Mouse (Mus musculus) duodenum, adult 2 months (tissue): ENCODE measurements around the gene Mettl15. TPM values are rescaled to one million over a fixed set of nuclear protein-coding genes. Genes with fewer than 3 reads are reported as not detected.

Source experiments
- polyA plus RNA-seq: library from polyadenylated mRNA; depleted of rRNA; stranded (reverse); fragments of >200 nt; gene quantifications from 2 replicates; pipeline ENCODE4 v1.2.3, GENCODE M21; 2012; ENCODE audit warnings: low replicate concordance; rRNA removed

The Mettl15 gene
- 0.71 and 0.77 TPM in 2 replicates for polyA plus RNA-seq

GRCm38 (mm10) chr2:109280600-109281340 lies at the start of gene Mettl15, which contains the start of gene Kif18a:
TSS of gene Mettl15 (minus strand) at chr2:109280748.
TSS of gene Kif18a (plus strand) at chr2:109280738.

Other genes starting within 250 kb of the Mettl15 start
- gene Kif18a, start within 50 bp of the Mettl15 start, polyA plus RNA-seq: 0.01 and 0.06 TPM in 2 replicates